Mouse (Mus musculus): Measurements from ENCODE around the gene Wnt3a.

Gene Wnt3a

GRCm38 (mm10) chr11:59290702-59291303 lies at the start of gene Wnt3a:
Gene Wnt3a (minus strand): TSS chr11:59290752.
- DNase-seq (ENCODE audit: inconsistent ontology term) = no peak

- DNase-seq (ENCODE audit: inconsistent ontology term) = no peak
Observed at GRCm38 (mm10) chr11:59338736-59339120, 48.2 kb upstream of the Wnt3a start.

GRCm38 (mm10) chr11:59337955-59338735 lies 47.6 kb upstream of the Wnt3a start:
- peak; percentile 49 for DNase-seq (ENCODE audit: inconsistent ontology term)

GRCm38 (mm10) chr11:59336381-59336780 lies 45.8 kb upstream of the Wnt3a start:
- peak; percentile 68 for DNase-seq (ENCODE audit: inconsistent ontology term)

GRCm38 (mm10) chr11:59335942-59336341 lies 45.4 kb upstream of the Wnt3a start:
- no peak for DNase-seq (ENCODE audit: inconsistent ontology term)

DNA sequence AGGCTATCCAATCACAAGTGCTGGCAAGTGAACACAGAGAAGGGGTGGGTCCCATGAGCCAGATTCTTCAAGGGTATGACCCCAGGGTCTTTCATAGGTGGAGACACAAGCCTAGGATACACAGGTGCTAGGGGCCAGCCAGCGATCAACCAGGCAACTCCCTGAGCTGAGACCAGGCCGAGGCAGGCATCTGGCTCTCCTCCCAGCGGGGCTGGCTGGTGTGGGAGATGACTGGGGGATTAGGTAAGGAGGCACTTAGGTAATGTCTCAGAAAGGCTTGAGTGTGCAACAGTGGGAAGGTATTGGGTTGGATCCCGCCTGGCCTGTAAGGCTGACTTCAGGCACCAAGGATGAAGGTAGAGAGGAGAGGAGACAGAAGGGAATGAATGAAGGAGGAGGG lies 44.6 kb upstream of the Wnt3a start:
- no peak for DNase-seq (ENCODE audit: inconsistent ontology term)

DNA sequence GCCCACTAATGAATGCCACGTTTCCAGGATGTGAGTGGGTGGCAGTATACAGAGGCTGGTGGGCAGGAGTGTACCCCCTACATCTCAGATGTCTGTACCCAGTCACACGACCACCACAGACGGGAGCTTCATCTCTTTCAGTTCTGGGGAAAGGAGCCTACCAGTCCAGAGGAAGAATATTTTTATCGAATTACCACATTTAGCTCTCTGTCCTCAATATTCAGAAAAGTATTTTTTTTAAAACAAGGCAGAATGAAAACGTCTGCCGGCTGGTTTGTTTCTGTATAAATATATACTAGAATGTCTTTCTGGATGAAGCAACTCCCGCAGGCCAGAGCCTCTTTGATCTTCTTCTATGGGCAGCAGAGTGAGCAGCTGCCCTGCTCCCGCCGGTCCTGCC lies 42.4 kb upstream of the Wnt3a start:
- no peak for DNase-seq (ENCODE audit: inconsistent ontology term)

DNA sequence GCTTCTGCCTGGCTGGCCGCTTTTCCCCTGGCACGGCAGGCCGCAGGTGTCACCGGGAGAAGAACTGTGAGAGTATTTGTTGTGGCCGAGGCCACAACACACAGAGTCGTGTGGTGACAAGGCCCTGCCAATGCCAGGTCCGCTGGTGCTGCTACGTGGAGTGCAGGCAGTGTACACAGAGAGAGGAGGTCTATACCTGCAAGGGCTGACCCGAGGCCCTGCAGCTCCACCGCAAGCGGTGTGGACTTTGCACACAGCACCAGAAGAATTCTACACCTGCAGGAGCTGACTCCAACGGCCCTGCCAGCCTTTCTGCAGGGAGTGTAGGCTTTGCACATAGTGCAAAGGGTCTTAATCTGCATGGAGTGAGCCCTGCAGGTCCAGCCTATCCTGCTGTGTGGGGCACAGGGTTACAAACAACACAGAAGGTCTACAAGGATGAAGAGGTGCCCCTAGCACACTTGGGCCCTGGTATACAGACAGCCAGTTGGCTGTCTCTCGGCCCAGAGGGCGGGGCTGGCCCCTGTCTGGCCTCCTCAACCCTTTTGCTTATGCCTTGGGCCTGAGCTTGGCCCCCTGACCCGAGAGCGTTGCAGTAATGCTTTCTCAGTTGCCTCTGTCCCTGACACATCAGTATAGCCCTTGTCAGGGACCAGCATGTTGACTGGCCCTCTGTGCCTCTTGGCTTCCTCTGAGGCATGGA lies 40.8 kb upstream of the Wnt3a start:
- no peak for DNase-seq (ENCODE audit: inconsistent ontology term)

DNA sequence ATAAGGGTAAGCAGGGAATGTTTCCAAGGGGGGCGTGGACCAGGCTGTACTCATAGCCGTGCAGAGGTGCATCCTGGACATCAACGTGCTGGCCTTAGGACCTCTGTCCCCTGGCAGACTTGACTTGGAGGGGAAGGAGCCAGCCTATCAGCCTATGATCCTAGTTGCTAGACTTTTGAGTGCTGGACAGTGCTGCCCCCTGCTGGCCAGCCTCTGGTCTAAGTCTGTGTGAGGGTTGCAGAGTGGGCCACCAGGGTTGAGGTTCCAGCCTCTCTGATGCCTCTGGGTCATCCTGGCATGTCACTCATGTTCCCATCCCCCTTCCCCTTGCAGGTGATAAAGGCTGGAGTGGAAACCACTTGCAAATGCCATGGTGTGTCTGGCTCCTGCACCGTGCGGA lies 40.0 kb upstream of the Wnt3a start:
- peak; percentile 61 for DNase-seq (ENCODE audit: inconsistent ontology term)

DNA sequence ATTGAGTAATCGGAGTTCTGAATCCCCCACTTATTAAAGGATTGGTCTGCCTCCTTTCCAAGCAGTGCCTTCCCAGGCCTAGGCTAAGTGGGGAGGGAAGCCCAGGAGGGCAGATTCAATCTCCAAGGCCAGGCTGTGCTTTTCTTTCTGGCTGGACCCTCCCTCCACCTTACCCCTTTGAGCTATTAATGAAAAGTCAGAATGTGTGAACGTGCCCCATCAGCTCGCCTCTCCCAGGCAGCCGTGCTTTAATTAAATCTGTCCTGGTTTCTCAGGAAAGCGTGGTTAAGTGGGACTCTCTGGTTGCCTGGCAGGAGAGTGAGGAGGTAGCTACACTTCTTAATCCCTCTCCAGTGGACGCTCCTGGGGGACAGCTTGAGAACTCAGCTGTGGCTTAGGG lies 39.1 kb upstream of the Wnt3a start:
- no peak for DNase-seq (ENCODE audit: inconsistent ontology term)

DNA sequence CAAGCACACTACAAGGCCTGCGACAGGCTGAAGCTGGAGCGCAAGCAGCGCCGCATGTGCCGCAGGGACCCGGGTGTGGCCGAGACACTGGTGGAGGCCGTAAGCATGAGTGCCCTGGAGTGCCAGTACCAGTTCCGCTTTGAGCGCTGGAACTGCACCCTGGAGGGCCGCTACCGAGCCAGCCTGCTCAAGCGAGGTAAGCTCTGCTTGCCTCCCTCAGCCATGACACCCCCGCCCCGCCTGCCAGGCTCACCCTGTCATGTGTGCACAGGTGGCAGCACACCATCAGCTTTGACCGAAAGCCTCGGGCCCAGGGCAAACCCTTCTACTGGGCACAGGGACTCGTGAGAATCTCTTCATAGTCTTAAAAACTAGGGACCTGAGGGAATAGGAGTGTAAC lies 37.1 kb upstream of the Wnt3a start:
- DNase-seq (ENCODE audit: inconsistent ontology term) = no peak

- DNase-seq (ENCODE audit: inconsistent ontology term) = no peak
Observed at GRCm38 (mm10) chr11:59324777-59325176, 34.2 kb upstream of the Wnt3a start.

GRCm38 (mm10) chr11:59322988-59323387 lies 32.4 kb upstream of the Wnt3a start:
- DNase-seq (ENCODE audit: inconsistent ontology term) = no peak

GRCm38 (mm10) chr11:59316517-59316916 lies 26.0 kb upstream of the Wnt3a start:
- DNase-seq (ENCODE audit: inconsistent ontology term) = no peak

- DNase-seq (ENCODE audit: inconsistent ontology term) = peak; percentile 82
Observed at GRCm38 (mm10) chr11:59313944-59314343, 23.4 kb upstream of the Wnt3a start.

DNA sequence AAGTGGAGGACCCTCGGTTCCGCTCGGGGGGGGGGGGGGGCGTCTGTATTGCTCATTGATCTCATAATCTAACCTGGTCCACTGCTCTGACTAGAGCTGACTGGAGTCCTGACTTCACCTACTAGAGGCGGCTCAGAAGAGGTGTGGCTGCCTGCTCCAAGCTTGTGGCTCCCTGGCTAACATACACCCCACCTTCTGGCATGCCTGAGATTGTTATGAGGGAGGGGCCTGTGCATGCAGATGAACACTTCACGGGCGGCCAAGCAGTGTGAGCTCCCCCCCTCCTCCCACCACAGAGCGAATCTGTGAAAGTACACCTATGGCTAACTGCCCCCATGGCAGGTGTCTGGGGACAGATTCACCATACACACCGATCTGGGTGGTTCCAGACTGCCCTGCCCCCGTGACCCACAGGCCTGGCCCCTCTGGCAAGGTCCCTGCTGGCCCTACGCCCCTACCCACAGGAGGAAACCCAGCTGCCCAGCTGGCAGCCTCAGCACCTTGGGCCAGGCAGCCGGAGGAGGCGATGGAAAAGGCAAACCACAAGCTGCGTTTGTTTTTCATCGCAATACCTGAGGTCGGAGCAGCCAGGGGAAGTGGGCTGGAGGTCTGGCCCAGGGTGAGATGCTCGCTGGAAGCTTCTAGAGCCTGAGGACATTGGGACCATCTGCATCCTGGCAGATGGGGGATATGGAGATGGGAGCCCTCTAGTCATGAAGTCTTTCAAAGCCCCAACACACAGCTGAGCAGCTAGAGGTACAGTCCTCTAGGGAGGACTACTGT lies 22.7 kb upstream of the Wnt3a start:
- DNase-seq (ENCODE audit: inconsistent ontology term) = peak; percentile 75

GRCm38 (mm10) chr11:59312501-59312900 lies 21.9 kb upstream of the Wnt3a start:
- DNase-seq (ENCODE audit: inconsistent ontology term) = peak; percentile 75

- no peak for DNase-seq (ENCODE audit: inconsistent ontology term)
Observed at GRCm38 (mm10) chr11:59312060-59312459, 21.5 kb upstream of the Wnt3a start.

GRCm38 (mm10) chr11:59309976-59310375 lies 19.4 kb upstream of the Wnt3a start:
- DNase-seq (ENCODE audit: inconsistent ontology term) = no peak

DNA sequence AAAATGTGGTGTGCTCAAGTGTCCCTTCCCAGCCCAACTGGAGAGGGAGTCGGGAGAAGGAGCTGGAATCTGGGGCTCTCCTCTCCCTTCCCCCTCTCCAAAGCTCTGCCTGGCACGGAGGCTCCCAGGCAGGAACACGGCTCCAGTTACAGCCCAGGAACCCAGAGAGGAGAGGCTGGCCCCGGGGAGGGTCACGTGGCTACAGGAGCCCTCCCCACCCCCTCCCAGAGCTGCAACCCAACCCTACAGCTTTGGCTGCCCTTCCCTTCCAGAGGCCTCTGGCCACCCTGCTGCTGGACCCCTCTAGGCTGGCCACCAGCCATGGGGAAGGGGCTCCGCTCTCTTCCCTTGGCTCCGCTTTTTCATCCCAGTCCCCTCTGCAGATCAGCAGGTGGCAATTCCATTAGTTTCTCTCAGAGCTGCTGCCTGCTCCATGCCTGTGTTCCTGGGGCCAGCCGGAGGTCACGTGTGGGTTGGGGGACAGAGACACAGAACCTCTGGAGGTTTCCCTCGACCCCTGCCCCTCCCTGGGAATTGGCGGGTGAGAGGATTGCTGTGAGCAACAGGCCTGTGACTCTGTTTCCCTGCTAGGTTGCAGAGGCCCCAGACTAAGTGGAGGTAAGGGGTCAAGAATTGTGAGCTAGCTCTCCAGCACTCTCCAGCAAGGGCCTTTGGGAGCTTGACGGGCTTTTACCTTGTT lies 18.7 kb upstream of the Wnt3a start:
- peak; percentile 74 for DNase-seq (ENCODE audit: inconsistent ontology term)

DNA sequence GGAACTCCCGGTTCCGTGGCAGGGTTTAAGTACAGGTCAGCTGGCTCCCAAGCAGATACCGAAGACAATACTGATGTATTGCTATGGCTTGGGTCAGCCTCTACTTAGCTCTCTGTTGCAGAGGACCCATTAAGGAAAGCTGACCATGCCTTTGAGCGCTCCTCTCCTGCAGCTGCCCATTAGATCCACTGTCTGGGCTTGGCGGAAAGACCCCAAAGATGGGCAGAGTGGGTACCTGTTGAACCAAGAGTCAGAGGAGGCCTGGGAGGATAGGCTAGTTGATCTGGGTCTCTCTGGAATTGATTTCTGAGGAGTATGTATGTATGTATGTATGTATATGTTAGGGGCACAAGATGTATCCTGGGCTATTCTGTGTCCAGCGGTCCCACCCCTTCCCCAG lies 18.1 kb upstream of the Wnt3a start:
- DNase-seq (ENCODE audit: inconsistent ontology term) = no peak

- DNase-seq (ENCODE audit: inconsistent ontology term) = peak; percentile 77
Observed at GRCm38 (mm10) chr11:59308164-59308542, 17.6 kb upstream of the Wnt3a start.

Measured in Muller cell, postnatal 12 days (primary cell).